Mouse (Mus musculus) heart, adult 18-20 months (tissue): Measurements from ENCODE around the gene Gdi2. TPM values are rescaled to one million over a fixed set of nuclear protein-coding genes. Genes with fewer than 3 reads are reported as not detected.

Experiments used
- DNase-seq, 2 experiments: peaks; one replicate each; pipeline ENCODE4 v3.0.0; 2021 to 2022; ENCODE audit warnings: mixed read lengths in 1 of 2
- total RNA-seq, 2 experiments: library from RNA; stranded (reverse); gene quantifications; 2 replicates each; pipeline ENCODE4 v1.2.3; 2021

The Gdi2 gene
- total RNA-seq, 2 experiments from 2014 or later, result 263 to 287 TPM

DNA sequence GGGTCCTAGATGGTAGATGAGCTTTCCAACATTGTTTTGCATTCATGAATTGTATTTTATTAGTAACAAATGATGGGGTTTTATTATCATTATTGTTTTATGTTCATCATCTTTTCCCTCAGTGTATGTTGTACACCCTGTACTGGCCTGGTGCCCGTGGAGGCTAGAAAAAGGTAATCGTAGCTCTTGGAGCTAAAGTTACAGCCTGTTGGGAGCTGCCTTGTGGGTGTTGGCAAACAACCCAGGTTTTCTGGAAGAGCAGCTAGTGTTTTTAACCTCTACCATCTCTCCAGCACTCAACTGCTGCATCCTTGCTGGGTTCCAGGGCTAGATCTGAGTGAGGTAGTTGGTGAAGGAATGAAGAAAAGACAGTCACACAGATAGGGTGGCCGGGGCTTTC is 9.5 kb downstream of the Gdi2 start:
- DNase-seq, result peak; percentile 58 to 62

DNA sequence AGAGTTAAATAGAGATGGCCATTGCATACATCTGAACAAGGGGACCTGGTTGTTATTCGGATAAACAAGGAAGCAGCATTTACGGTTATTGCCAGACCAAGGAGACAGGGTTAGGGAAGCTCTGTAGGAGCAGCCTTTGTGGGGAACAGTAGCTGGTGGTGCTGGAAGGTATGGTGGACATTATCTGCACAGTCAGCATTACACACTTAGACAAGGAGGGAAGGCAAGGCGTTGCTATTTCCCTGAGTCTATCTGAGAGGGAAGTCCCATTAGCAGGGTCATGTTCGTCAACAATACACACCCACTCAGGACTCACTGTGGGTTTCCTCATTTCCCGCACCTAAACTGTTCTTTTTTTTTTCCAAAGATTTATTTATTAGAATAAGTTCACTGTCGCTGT is 10.0 kb downstream of the Gdi2 start:
- no peak for DNase-seq

DNA sequence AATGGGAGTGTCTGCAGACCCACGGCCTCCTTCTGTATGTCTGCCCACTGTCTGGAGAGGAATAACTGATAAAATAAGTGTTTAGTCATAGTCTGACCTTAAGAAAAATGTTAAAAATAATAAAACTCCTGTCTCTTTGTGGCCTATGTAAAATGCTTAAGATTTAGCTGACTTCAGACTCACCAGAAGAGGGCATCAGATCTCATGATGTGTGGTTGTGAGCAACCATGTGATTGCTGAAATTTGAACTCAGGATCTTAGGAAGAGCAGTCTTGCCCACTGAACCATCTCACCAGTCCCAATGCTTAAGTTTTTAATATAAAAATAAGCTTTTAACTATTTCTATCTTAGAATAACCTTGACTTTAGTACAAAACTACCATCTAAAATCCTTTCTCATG is 25.3 kb downstream of the Gdi2 start:
- DNase-seq, result no peak

DNA sequence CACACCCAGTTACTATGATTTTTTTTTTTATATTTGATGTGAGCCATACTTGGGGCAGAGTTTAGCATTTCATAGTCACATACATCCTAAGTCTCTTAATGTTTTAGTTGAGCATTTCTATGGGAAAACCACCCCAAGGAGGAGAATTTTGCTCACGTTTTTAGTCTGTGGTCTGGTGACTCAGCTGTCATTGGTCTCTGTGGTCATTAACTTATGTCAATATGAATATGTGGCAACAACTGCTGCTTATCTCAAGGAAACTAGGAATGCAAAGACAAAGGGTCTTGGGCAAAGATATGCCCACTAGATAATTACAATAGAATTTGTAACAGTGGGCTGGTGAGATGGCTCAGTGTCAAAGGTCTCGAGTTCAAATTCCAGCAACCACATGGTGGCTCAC is 26.1 kb downstream of the Gdi2 start:
- no peak for DNase-seq

DNA sequence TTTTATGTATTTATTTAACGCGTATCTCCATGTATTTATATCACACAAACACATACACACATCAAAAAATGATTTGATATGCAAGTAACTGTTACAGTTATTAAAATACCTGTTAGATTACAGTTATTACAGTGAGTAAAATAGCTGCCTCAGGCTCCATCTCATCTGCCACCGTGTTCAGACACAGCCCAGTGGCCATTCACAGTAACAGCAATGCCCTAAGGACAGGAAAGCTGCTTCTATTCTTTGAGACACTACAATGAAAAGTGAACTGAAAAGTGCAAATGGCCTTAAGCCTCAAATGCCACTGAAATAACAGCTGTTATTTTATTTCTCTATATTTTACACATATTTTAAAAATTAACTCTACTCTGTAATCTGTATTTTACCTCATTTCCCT is 52.9 kb downstream of the Gdi2 start:
- no peak for DNase-seq

DNA sequence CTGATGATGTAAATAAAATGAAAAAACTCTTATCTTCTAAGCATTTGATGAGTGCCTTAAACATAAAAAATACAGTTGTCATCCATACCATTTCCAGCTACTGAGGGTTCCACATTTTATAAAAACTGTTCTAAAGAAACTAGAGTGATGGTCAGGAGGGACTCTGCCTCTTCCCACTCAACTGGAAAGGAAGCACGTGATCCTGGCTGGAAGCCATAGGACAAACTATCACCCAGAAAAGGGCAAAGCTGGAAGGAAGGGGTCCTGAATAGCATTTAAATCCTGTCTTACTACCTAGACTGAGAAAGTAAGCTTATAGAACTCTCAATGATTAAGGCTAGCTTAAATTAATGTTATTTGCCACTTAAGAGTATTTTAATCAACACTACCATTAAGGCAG is 56.4 kb downstream of the Gdi2 start:
- DNase-seq, result no peak

DNA sequence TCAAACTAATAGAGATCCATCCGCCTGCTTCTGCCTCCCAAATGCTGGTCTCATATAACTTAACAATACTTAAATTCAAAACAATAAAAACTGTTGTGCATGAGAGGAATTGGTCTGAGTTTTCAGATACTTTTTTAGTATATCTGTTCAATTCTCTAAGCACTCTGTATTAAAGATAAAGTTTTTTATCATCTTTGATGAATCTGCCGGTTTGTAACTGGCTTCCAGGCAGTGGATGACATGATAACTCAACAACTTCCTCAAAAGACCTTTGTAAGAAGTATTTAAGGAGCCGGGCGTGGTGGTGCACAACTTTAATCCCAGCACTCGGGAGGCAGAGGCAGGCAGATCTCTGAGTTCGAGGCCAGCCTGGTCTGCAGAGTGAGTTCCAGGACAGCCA is 58.4 kb downstream of the Gdi2 start:
- no peak for DNase-seq

DNA sequence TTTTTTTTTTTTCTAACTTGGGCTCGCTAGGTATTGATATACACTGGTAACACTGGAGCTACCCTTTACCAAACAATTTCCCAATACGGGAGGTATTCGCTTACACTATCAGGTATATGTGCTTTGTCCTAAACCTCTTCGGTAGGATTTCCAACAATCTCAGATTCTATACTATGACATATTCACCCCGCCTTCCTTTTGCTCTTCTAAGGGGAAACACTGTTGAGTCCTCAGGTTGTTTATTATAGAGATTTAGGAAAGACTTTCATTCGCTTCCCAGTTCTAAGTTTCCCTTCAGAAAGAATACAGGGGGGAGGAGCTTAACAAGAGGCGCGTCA is 71.9 kb downstream of the Gdi2 start:
- no peak for DNase-seq

DNA sequence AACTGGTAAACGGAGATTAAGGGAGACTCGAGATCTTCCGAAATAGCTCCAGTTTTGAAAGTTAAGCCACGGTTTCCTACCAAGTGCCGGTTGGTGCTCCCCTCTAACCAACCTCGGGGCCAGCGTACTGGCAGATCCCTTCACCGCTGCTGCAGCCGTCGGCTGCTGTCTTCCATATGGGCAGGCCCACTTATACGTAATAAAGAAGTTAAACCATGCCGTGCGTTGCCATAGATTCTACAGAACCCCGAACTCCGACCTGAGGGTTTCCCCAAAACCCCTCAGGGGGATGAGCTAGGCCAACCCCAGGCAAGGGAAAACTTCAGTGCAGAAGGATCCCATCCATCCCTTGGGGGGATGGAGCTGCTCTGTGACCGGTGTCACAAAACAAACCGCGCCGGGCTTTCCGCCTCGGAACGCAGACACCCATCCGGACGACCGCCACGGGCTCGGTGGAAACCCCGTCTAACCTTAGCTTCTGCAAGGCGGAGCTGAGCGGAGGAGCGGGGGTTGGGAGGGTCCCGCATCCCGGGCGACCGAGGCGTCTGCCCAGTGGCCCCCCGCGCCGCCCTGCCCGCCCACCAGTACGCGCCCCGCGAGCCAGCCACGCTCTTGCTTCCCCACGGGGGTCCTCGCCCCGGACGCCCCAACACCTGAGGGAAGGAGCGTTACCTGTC is 72.4 kb downstream of the Gdi2 start:
- peak in 1 of 2 experiments; percentile 54 for DNase-seq

DNA sequence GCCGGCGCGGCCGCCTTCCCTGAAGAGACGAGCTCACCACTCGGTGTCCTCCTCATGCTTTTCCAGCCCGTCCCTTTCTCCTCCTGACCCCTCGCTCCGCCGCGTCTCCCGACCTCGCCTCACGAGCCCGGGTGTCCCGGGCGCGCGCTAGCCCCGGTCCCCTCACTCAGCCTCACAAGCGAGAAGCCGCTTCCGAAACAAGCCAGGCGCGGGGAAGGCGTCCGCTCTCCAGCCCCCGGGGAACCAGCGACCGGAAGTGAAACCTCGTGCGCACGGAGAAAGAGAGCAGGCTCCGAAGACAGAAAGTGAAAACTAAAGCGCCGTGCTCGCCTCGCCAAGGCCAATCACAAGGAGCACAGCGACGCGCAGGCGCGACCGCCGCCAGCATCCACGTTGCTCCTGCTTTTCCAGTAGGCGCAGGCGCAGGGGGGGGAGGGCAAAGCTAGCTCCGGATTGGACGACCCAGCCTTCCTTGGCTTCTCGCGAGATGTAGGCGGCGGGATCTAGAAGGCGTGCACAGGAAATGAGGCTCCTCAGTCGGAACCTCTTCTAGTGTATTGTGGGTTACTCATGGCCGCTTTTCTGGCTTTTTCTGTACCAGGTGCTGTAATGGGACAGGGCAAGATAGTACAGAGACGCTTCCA is 73.1 kb downstream of the Gdi2 start, which contains the start of gene Fam208b:
Fam208b (minus strand) TSS at position 314 of the 644 bp plus-strand sequence.
- peak; percentile 98 to 99 for DNase-seq

Other genes with a start within 250 kb of the Gdi2 start
- gene Fam208b, start 73.0 kb downstream of the Gdi2 start, total RNA-seq, result 10 to 100 TPM; 10.7 to 11.6 TPM
- 1 to 10 TPM; 7.0 to 9.7 TPM for gene Asb13, start 96.0 kb downstream of the Gdi2 start, total RNA-seq